Mouse (Mus musculus) heart, embryonic 15.5 days (tissue): ENCODE measurements around the gene Nsun7. TPM values are rescaled to one million over a fixed set of nuclear protein-coding genes. Genes with fewer than 3 reads are reported as not detected.

Source experiments
- ATAC-seq: fragments of 200-750 bp; cut with Nextera tagmentation; replicated peaks from 2 replicates; pipeline ENCODE4 v1.8.0; 2017; ENCODE audit warnings: low read depth, moderate TSS enrichment; ENCODE audit not compliant: insufficient number of reproducible peaks, insufficient read depth, low FRiP score
- H3K27ac ChIP-seq: fragments of 300-500 bp; sonication (generic); 2 replicates; pipeline ENCODE4 v1.5.1; 2015; ENCODE audit warnings: mild to moderate bottlenecking, inconsistent platforms
- H3K27me3 ChIP-seq: fragments of 300-500 bp; sonication (generic); 2 replicates; pipeline ENCODE4 v1.6.1; 2015; ENCODE audit warnings: inconsistent platforms
- H3K36me3 ChIP-seq: fragments of 300-500 bp; sonication (generic); 2 replicates; pipeline ENCODE4 v1.6.1; 2015; ENCODE audit warnings: mild to moderate bottlenecking, inconsistent platforms
- H3K4me1 ChIP-seq: fragments of 300-500 bp; sonication (generic); replicated peaks from 2 replicates; pipeline ENCODE4 v1.6.1; 2015; ENCODE audit warnings: inconsistent platforms
- H3K4me2 ChIP-seq: fragments of 300-500 bp; sonication (generic); 2 replicates; pipeline ENCODE4 v1.6.1; 2015; ENCODE audit warnings: inconsistent platforms, mild to moderate bottlenecking, moderate library complexity
- H3K4me3 ChIP-seq: fragments of 300-500 bp; sonication (generic); 2 replicates; pipeline ENCODE4 v1.5.1; 2015; ENCODE audit warnings: mild to moderate bottlenecking, inconsistent platforms
- H3K9ac ChIP-seq: fragments of 300-500 bp; sonication (generic); 2 replicates; pipeline ENCODE4 v1.6.1; 2015; ENCODE audit warnings: mild to moderate bottlenecking, inconsistent platforms
- H3K9me3 ChIP-seq: fragments of 300-500 bp; sonication (generic); replicated peaks from 2 replicates; pipeline ENCODE4 v1.6.1; 2016; ENCODE audit warnings: inconsistent platforms
- WGBS: fragments of 180-500 bp; shearing (Covaris S2); methylation state at CpG from one replicate; pipeline ENCODE4 v1.1.7; 2015; ENCODE audit warnings: mixed read lengths; 5-methylcytosine and 5-hydroxymethylcytosine counted together
- polyA plus RNA-seq: library from polyadenylated mRNA; unstranded; fragments of >200 nt; fragmentation: Nextera tagmentation; extraction: Ambion mirVana; gene quantifications from 2 replicates; pipeline ENCODE4 v1.2.1, GENCODE M21; 2015

Gene Nsun7
- 0.21 and 0.33 TPM in 2 replicates for polyA plus RNA-seq

DNA sequence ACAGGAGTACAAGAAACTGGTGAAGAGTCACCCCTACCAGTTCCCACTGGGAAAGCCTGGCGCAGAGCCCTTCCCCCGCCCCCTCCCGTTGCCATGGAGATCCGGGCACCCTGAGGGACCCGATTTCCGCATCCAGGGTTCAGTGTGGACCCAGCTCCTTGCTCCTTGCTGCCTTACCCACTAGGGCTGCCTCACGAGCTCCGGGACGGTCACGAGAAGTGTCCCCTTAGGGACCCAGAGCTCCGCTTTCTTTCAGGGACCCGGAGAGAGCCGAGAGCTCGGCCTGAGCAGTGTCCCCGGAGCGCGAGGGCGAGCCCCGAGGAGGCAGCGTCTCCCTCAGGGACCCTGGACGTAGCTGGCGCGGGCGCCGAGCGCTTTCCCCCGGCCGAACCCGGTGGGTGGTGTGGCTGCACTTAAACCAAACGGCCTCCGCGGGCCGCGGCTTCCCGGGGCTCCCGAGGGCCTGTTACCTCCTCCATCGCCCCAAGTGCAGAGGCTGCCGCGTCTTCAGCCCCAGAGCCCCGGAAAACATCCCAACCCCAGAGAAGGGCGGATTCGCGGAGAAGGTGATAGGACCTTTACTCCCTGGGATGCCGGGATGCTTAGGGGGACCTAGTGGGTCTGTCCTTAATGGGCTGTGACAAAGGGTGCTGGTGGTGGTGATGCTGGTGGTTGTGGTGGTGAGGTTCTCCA lies at the start of gene Nsun7:
Gene Nsun7 (plus strand): TSS at position 142 of the 693 bp plus-strand sequence.
- peak; percentile 62 for ATAC-seq
- 2% methylated on average over 44 of the region's 44 CpGs for WGBS
- H3K4me1 ChIP-seq: no peaks in the 10 kb centered on the region; the same call in 1 of the 2 replicates
- no peak within 1 kb of the TSS; the same call in 1 of the 2 replicates for H3K27ac ChIP-seq
- no peaks in the 10 kb centered on the region for H3K36me3 ChIP-seq
- H3K9ac ChIP-seq: peak within 1 kb of the TSS; percentile 56
- peak within 1 kb of the TSS; percentile 67 for H3K4me3 ChIP-seq
- H3K4me2 ChIP-seq: peak within 1 kb of the TSS; percentile 93
- H3K9me3 ChIP-seq: no peaks in the 10 kb centered on the region
- 0 out of 2 replicates have a peak, but pooled peaks cover 9% of the 10 kb centered on the region for H3K27me3 ChIP-seq

GRCm38 (mm10) chr5:66214395-66214935 lies 45.2 kb upstream of the Nsun7 start:
- Histone ChIP-seq H3K9ac (no peak overlapping the region), H3K36me3 (no peaks in the 10 kb centered on the region), H3K4me1 (peaks cover 6% of the 10 kb centered on the region; the same call in 1 of the 2 replicates), H3K27me3 (no peaks in the 10 kb centered on the region), H3K4me2 (no peak overlapping the region), H3K9me3 (no peaks in the 10 kb centered on the region), H3K4me3 (no peak overlapping the region), H3K27ac (no peak overlapping the region)
- no peak for ATAC-seq
- 60% methylated on average over 7 of the region's 7 CpGs for WGBS

- 52% methylated on average over 10 of the region's 10 CpGs for WGBS
- H3K9me3 ChIP-seq: no peaks in the 10 kb centered on the region
- no peak overlapping the region for H3K27ac ChIP-seq
- H3K27me3 ChIP-seq: no peaks in the 10 kb centered on the region
- H3K4me2 ChIP-seq: no peak overlapping the region
- H3K36me3 ChIP-seq: no peaks in the 10 kb centered on the region
- H3K4me1 ChIP-seq: peaks cover 6% of the 10 kb centered on the region; the same call in 1 of the 2 replicates
- H3K4me3 ChIP-seq: no peak overlapping the region
- ATAC-seq: no peak
- H3K9ac ChIP-seq: no peak overlapping the region
Observed at GRCm38 (mm10) chr5:66215569-66216277, 44.0 kb upstream of the Nsun7 start.

DNA sequence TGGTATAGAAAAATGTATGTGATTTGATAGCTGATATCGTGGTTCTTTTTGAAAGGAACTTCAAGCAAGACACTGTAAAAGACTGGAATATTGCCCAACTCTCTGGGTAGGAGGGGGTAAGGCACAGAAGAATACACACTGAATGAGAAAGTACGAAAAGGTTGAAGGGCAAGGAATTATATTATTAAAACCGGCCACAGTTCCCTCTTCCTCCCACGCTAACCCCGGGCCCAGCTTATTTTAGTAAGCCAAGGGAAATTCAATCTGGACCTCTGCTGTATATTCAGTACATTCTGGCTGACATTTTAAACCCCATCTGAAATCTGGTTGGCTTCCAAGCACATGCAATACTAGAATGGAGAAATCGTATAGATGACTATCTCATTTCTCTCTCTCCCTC lies 40.0 kb upstream of the Nsun7 start:
- H3K4me1 ChIP-seq: peaks cover 6% of the 10 kb centered on the region; the same call in 1 of the 2 replicates
- no peak overlapping the region for H3K27ac ChIP-seq
- no peak overlapping the region for H3K9ac ChIP-seq
- 53% methylated on average over 6 of the region's 6 CpGs for WGBS
- H3K27me3 ChIP-seq: no peaks in the 10 kb centered on the region
- no peak overlapping the region for H3K4me2 ChIP-seq
- no peak for ATAC-seq
- H3K4me3 ChIP-seq: no peak overlapping the region
- H3K9me3 ChIP-seq: no peaks in the 10 kb centered on the region
- no peaks in the 10 kb centered on the region for H3K36me3 ChIP-seq

GRCm38 (mm10) chr5:66220620-66221019 lies 39.1 kb upstream of the Nsun7 start:
- peaks cover 6% of the 10 kb centered on the region; the same call in 1 of the 2 replicates for H3K4me1 ChIP-seq
- no peak overlapping the region for H3K4me3 ChIP-seq
- no peak overlapping the region for H3K27ac ChIP-seq
- no peaks in the 10 kb centered on the region for H3K27me3 ChIP-seq
- no peak overlapping the region for H3K4me2 ChIP-seq
- ATAC-seq: no peak
- no peaks in the 10 kb centered on the region for H3K9me3 ChIP-seq
- no peak overlapping the region for H3K9ac ChIP-seq
- 79% methylated on average over 9 of the region's 9 CpGs for WGBS
- no peaks in the 10 kb centered on the region for H3K36me3 ChIP-seq

- Histone ChIP-seq H3K9me3 (no peaks in the 10 kb centered on the region), H3K27ac (no peak overlapping the region), H3K4me2 (no peak overlapping the region), H3K4me3 (no peak overlapping the region), H3K9ac (no peak overlapping the region), H3K27me3 (no peaks in the 10 kb centered on the region), H3K36me3 (no peaks in the 10 kb centered on the region), H3K4me1 (peaks cover 6% of the 10 kb centered on the region; the same call in 1 of the 2 replicates)
- 84% methylated on average over 15 of the region's 15 CpGs for WGBS
- no peak for ATAC-seq
Observed at GRCm38 (mm10) chr5:66222916-66223315, 36.8 kb upstream of the Nsun7 start.

DNA sequence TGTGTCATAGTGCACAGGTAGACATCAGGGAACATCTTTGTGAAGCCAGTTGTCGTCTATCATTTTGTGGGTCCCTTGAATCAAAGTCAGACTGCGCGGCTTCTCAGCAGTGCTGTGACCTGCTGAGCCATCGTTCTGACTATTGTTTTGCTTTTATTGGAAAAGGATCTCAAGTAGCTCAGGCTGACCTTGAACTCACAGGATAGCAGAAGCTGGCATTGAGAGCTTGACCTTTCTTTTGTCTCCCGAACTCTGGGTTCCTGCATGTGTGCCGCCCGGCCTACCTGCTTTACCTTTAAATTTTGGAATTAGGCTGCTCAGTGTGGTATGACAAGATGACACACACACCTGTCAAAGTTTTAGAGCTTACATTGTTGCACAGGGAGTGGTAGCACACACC lies 33.2 kb upstream of the Nsun7 start:
- no peak for ATAC-seq
- 90% methylated on average over 7 of the region's 7 CpGs for WGBS
- Histone ChIP-seq H3K4me1 (no peaks in the 10 kb centered on the region), H3K27me3 (no peaks in the 10 kb centered on the region), H3K27ac (no peak overlapping the region), H3K4me3 (no peak overlapping the region), H3K9ac (no peak overlapping the region), H3K9me3 (no peaks in the 10 kb centered on the region), H3K36me3 (no peaks in the 10 kb centered on the region), H3K4me2 (no peak overlapping the region)

GRCm38 (mm10) chr5:66231660-66232269 lies 27.9 kb upstream of the Nsun7 start:
- 66% methylated on average over 8 of the region's 8 CpGs for whole genome bisulfite sequencing
- Histone ChIP-seq H3K9me3 (no peaks in the 10 kb centered on the region), H3K27me3 (no peaks in the 10 kb centered on the region), H3K27ac (no peak overlapping the region), H3K9ac (no peak overlapping the region), H3K4me2 (no peak overlapping the region), H3K4me1 (no peaks in the 10 kb centered on the region), H3K36me3 (no peaks in the 10 kb centered on the region), H3K4me3 (no peak overlapping the region)
- ATAC-seq: no peak

DNA sequence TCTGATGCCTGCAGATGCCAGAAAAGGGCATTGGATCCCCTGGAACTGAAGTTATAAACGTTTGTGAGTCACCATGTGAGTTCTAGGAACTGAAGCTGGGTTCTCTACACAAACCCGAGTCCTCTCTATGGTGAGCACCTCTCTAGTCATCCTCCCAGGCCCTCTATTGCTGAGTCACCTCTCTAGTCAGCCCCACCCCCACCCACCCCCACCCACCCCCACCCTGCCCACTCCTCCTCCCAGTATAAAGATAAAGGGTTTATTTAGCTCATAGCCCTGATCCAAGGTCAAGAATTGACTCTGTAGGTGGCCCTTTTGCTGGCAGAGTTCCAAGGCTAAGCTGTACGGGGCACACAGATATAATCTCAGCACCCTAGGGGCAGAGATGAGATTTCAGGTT lies 27.2 kb upstream of the Nsun7 start:
- no peak overlapping the region for H3K9ac ChIP-seq
- no peak overlapping the region for H3K4me2 ChIP-seq
- H3K4me3 ChIP-seq: no peak overlapping the region
- no peaks in the 10 kb centered on the region for H3K27me3 ChIP-seq
- no peak overlapping the region for H3K27ac ChIP-seq
- WGBS: 35% methylated on average over 3 of the region's 3 CpGs
- H3K9me3 ChIP-seq: no peaks in the 10 kb centered on the region
- ATAC-seq: 0 out of 2 replicates have a peak, but pooled peaks have one; percentile 31
- H3K36me3 ChIP-seq: no peaks in the 10 kb centered on the region
- H3K4me1 ChIP-seq: no peaks in the 10 kb centered on the region

GRCm38 (mm10) chr5:66241894-66242293 lies 17.8 kb upstream of the Nsun7 start:
- Histone ChIP-seq H3K36me3 (no peaks in the 10 kb centered on the region), H3K9ac (no peak overlapping the region)

DNA sequence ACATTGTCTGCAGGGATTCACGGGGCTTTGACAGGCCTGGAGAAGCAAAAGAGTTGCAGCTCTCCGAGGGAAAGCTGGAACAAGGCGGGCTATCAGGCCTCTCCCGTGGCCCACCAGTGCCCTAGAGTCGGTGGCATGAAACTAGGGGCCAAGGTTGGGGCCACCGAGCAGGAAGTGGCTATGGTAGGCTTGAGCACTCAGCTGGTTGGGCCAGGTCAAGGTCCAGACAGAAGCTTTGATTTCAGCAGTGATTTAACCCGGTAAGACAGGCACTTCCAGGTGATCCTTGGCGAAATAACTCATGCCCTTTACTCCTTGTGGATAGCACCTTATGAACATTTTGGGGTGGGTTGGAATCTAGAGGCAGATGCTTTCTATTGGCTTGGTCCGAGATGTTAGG lies 16.2 kb upstream of the Nsun7 start:
- Histone ChIP-seq H3K27ac (no peak overlapping the region), H3K4me2 (no peak overlapping the region), H3K4me3 (no peak overlapping the region), H3K9me3 (no peaks in the 10 kb centered on the region), H3K27me3 (no peaks in the 10 kb centered on the region), H3K36me3 (no peaks in the 10 kb centered on the region), H3K4me1 (no peaks in the 10 kb centered on the region), H3K9ac (no peak overlapping the region)
- WGBS: 86% methylated on average over 9 of the region's 9 CpGs
- no peak for ATAC-seq

More at GRCm38 (mm10) chr5:66241894-66242293, 17.8 kb upstream of the Nsun7 start:
- Histone ChIP-seq H3K9me3 (no peaks in the 10 kb centered on the region), H3K27me3 (no peaks in the 10 kb centered on the region), H3K27ac (no peak overlapping the region), H3K4me2 (no peak overlapping the region), H3K4me3 (no peak overlapping the region), H3K4me1 (no peaks in the 10 kb centered on the region)
- no peak for ATAC-seq
